Mouse (Mus musculus) heart, embryonic 11.5 days (tissue): Measurements from ENCODE around the gene Cc2d1a. TPM values are rescaled to one million over a fixed set of nuclear protein-coding genes. Genes with fewer than 3 reads are reported as not detected.

Experiments used
- ATAC-seq: fragments of 200-750 bp; cut with Nextera tagmentation; replicated peaks from 2 replicates; pipeline ENCODE4 v1.8.0; 2017; ENCODE audit warnings: moderate library complexity; ENCODE audit not compliant: insufficient number of reproducible peaks, low FRiP score, low TSS enrichment
- H3K27ac ChIP-seq: fragments of 300-500 bp; sonication (generic); 2 replicates; pipeline ENCODE4 v1.5.1; 2014; ENCODE audit warnings: mild to moderate bottlenecking, low read depth, low read length
- H3K27me3 ChIP-seq: fragments of 300-500 bp; sonication (generic); 2 replicates; pipeline ENCODE4 v1.6.1; 2014; ENCODE audit warnings: mild to moderate bottlenecking, low read length, mixed read lengths; ENCODE audit not compliant: control insufficient read depth, insufficient read depth
- H3K36me3 ChIP-seq: fragments of 300-500 bp; sonication (generic); 2 replicates; pipeline ENCODE4 v1.6.1; 2014; ENCODE audit warnings: mild to moderate bottlenecking, low read length, moderate library complexity, mixed read lengths; ENCODE audit not compliant: control insufficient read depth, insufficient read depth
- H3K4me1 ChIP-seq: fragments of 300-500 bp; sonication (generic); 2 replicates; pipeline ENCODE4 v1.6.1; 2014; ENCODE audit warnings: low read length; ENCODE audit not compliant: control insufficient read depth, insufficient read depth
- H3K4me2 ChIP-seq: fragments of 300-500 bp; sonication (generic); 2 replicates; pipeline ENCODE4 v1.6.1; 2014; ENCODE audit warnings: mild to moderate bottlenecking, moderate library complexity
- H3K4me3 ChIP-seq: fragments of 300-500 bp; sonication (generic); 2 replicates; pipeline ENCODE4 v1.5.1; 2014; ENCODE audit warnings: low read depth, low read length
- H3K9ac ChIP-seq: fragments of 300-500 bp; sonication (generic); 2 replicates; pipeline ENCODE4 v1.6.1; 2014; ENCODE audit warnings: mild to moderate bottlenecking, low read depth, low read length, moderate library complexity
- H3K9me3 ChIP-seq: fragments of 300-500 bp; sonication (generic); replicated peaks from 2 replicates; pipeline ENCODE4 v1.6.1; 2016; ENCODE audit warnings: low read length; ENCODE audit not compliant: control insufficient read depth
- WGBS: fragments of 180-500 bp; shearing (Covaris S2); extraction: QIAGEN DNeasy Blood & Tissue Kit; methylation state at CpG from one replicate; pipeline ENCODE4 v1.1.7; 2014; ENCODE audit not compliant: insufficient replicate concordance; 5-methylcytosine and 5-hydroxymethylcytosine counted together
- polyA plus RNA-seq: library from polyadenylated mRNA; unstranded; fragments of >200 nt; fragmentation: Nextera tagmentation; extraction: Ambion mirVana; gene quantifications from 2 replicates; pipeline ENCODE4 v1.2.1, GENCODE M21; 2014

Cc2d1a gene
- polyA plus RNA-seq, 1 experiment from 2014 or later: 11.1 TPM

- ATAC-seq: no peak
- Histone ChIP-seq H3K27ac (0 out of 2 replicates have a peak overlapping the region, but pooled peaks have one; percentile 85), H3K9me3 (no peaks in the 10 kb centered on the region), H3K9ac (peak overlapping the region; percentile 98), H3K4me3 (peak overlapping the region; percentile 79), H3K4me2 (peak overlapping the region; percentile 90), H3K36me3 (0 out of 2 replicates have a peak, but pooled peaks cover under 1% of the 10 kb centered on the region), H3K27me3 (peaks cover 6% of the 10 kb centered on the region; the same call in 1 of the 2 replicates), H3K4me1 (peaks cover 49% of the 10 kb centered on the region)
- 52% methylated on average over 4 of the region's 4 CpGs for WGBS
These were observed 35.1 kb upstream of the Cc2d1a start for GRCm38 (mm10) chr8:84182833-84183232.

- Histone ChIP-seq H3K27ac (peak overlapping the region; percentile 72), H3K27me3 (peaks cover 6% of the 10 kb centered on the region; the same call in 1 of the 2 replicates), H3K9ac (peak overlapping the region; percentile 67), H3K9me3 (no peaks in the 10 kb centered on the region), H3K36me3 (0 out of 2 replicates have a peak, but pooled peaks cover 2% of the 10 kb centered on the region), H3K4me3 (peak overlapping the region; percentile 26), H3K4me1 (peaks cover 49% of the 10 kb centered on the region), H3K4me2 (peak overlapping the region; percentile 63)
- ATAC-seq: peak; percentile 55
- 2% methylated on average over 16 of the region's 16 CpGs for WGBS
These were observed 32.9 kb upstream of the Cc2d1a start for GRCm38 (mm10) chr8:84180530-84181190.

- 0 out of 2 replicates have a peak, but pooled peaks cover 2% of the 10 kb centered on the region for H3K36me3 ChIP-seq
- H3K27me3 ChIP-seq: peaks cover 4% of the 10 kb centered on the region; the same call in 1 of the 2 replicates
- H3K4me2 ChIP-seq: peak overlapping the region; percentile 63
- WGBS: 20% methylated on average over 4 of the region's 4 CpGs
- H3K4me3 ChIP-seq: peak overlapping the region; percentile 26
- H3K4me1 ChIP-seq: peaks cover 49% of the 10 kb centered on the region
- peak overlapping the region; percentile 67 for H3K9ac ChIP-seq
- no peak for ATAC-seq
- H3K27ac ChIP-seq: peak overlapping the region; percentile 72; the same call in 1 of the 2 replicates
- no peaks in the 10 kb centered on the region for H3K9me3 ChIP-seq
These were observed 32.2 kb upstream of the Cc2d1a start for GRCm38 (mm10) chr8:84179946-84180345.

- no peak overlapping the region for H3K27ac ChIP-seq
- WGBS: 78% methylated on average over 8 of the region's 8 CpGs
These were observed 30.9 kb upstream of the Cc2d1a start for GRCm38 (mm10) chr8:84178592-84178991.

GRCm38 (mm10) chr8:84177405-84177804 is 29.7 kb upstream of the Cc2d1a start:
- H3K4me3 ChIP-seq: no peak overlapping the region
- no peaks in the 10 kb centered on the region for H3K27me3 ChIP-seq
- H3K27ac ChIP-seq: no peak overlapping the region
- WGBS: 82% methylated on average over 3 of the region's 3 CpGs
- H3K9ac ChIP-seq: no peak overlapping the region
- no peaks in the 10 kb centered on the region for H3K9me3 ChIP-seq
- no peak for ATAC-seq
- H3K36me3 ChIP-seq: 0 out of 2 replicates have a peak, but pooled peaks cover 11% of the 10 kb centered on the region
- peaks cover 35% of the 10 kb centered on the region for H3K4me1 ChIP-seq
- H3K4me2 ChIP-seq: no peak overlapping the region

More at GRCm38 (mm10) chr8:84178592-84178991, 30.9 kb upstream of the Cc2d1a start:
- no peak for ATAC-seq
- 0 out of 2 replicates have a peak, but pooled peaks cover 3% of the 10 kb centered on the region for H3K36me3 ChIP-seq
- H3K4me1 ChIP-seq: peaks cover 41% of the 10 kb centered on the region
- H3K27me3 ChIP-seq: no peaks in the 10 kb centered on the region
- no peak overlapping the region for H3K4me2 ChIP-seq
- H3K9me3 ChIP-seq: no peaks in the 10 kb centered on the region
- no peak overlapping the region for H3K4me3 ChIP-seq
- H3K9ac ChIP-seq: no peak overlapping the region

GRCm38 (mm10) chr8:84176560-84176959 is 28.8 kb upstream of the Cc2d1a start:
- Histone ChIP-seq H3K4me1 (peaks cover 33% of the 10 kb centered on the region), H3K4me3 (no peak overlapping the region), H3K36me3 (0 out of 2 replicates have a peak, but pooled peaks cover 14% of the 10 kb centered on the region), H3K27me3 (no peaks in the 10 kb centered on the region), H3K27ac (no peak overlapping the region), H3K9me3 (no peaks in the 10 kb centered on the region), H3K9ac (no peak overlapping the region), H3K4me2 (no peak overlapping the region)
- ATAC-seq: no peak
- 37% methylated on average over 3 of the region's 3 CpGs for WGBS

GRCm38 (mm10) chr8:84173861-84174260 is 26.1 kb upstream of the Cc2d1a start:
- no peaks in the 10 kb centered on the region for H3K27me3 ChIP-seq
- H3K9me3 ChIP-seq: no peaks in the 10 kb centered on the region
- no peak overlapping the region for H3K4me2 ChIP-seq
- H3K9ac ChIP-seq: no peak overlapping the region
- WGBS: 74% methylated on average over 6 of the region's 6 CpGs
- no peak overlapping the region for H3K27ac ChIP-seq
- no peak for ATAC-seq
- H3K36me3 ChIP-seq: peaks cover 14% of the 10 kb centered on the region; the same call in 1 of the 2 replicates
- H3K4me3 ChIP-seq: no peak overlapping the region
- H3K4me1 ChIP-seq: peaks cover 8% of the 10 kb centered on the region; the same call in 1 of the 2 replicates

- 82% methylated on average over 5 of the region's 5 CpGs for WGBS
- Histone ChIP-seq H3K9ac (no peak overlapping the region), H3K4me3 (no peak overlapping the region), H3K27me3 (no peaks in the 10 kb centered on the region), H3K4me2 (no peak overlapping the region), H3K9me3 (no peaks in the 10 kb centered on the region), H3K27ac (no peak overlapping the region), H3K4me1 (peaks cover 21% of the 10 kb centered on the region), H3K36me3 (peaks cover 12% of the 10 kb centered on the region; the same call in 1 of the 2 replicates)
- ATAC-seq: no peak
These were observed 22.4 kb upstream of the Cc2d1a start for GRCm38 (mm10) chr8:84170096-84170495.
